Mouse (Mus musculus) liver, postnatal 0 days (tissue): ENCODE data around the gene Mospd3.

Source experiments
- CTCF ChIP-seq: sonication (generic); IDR thresholded peaks from 2 replicates; pipeline ENCODE4 v1.5.1; 2016; ENCODE audit warnings: antibody characterized with exemption, low read depth
- EP300 ChIP-seq: IDR thresholded peaks from 2 replicates; pipeline ENCODE4 v1.6.1; 2016; ENCODE audit warnings: antibody characterized with exemption, low read depth, mild to moderate bottlenecking

GRCm38 (mm10) chr5:137597625-137598024 lies 3.2 kb downstream of the Mospd3 start:
- TF ChIP-seq CTCF (no peak), EP300 (no peak)
